Mouse (Mus musculus) cortical plate, adult 2 months (tissue): ENCODE results near the gene Eps15l1.

Experiments used
- CTCF ChIP-seq: fragments of 200-500 bp; IDR thresholded peaks from 2 replicates; pipeline ENCODE4 v1.5.1; 2011; ENCODE audit warnings: mild to moderate bottlenecking, control low read depth, low read length; ENCODE audit not compliant: insufficient read depth; ENCODE audit errors: extremely low read depth
- POLR2A ChIP-seq: fragments of 200-500 bp; IDR thresholded peaks from 2 replicates; pipeline ENCODE4 v1.6.1; 2011; ENCODE audit warnings: mild to moderate bottlenecking, low read length, control low read depth; ENCODE audit not compliant: insufficient read depth; ENCODE audit errors: extremely low read depth

- TF ChIP-seq CTCF: no peak
- no peak for TF ChIP-seq POLR2A
These were observed 22.7 kb upstream of the Eps15l1 start for GRCm38 (mm10) chr8:72443994-72444350.
